Mouse (Mus musculus): ENCODE data around the gene Zfhx3. TPM values are rescaled to one million over a fixed set of nuclear protein-coding genes. Genes with fewer than 3 reads are reported as not detected.
"Not testable (repeated sequence)": the region's sequence is repeated elsewhere in the genome, so short reads cannot be mapped to it uniquely, and the experiment has no call there.

The Zfhx3 gene
- total RNA-seq (2014; rRNA removed) (1.3 and 2.5 TPM in 2 replicates), polyA plus RNA-seq (2012; rRNA removed) (1.5 TPM in 2 replicates)

GRCm38 (mm10) chr8:107941922-107942694 is at the start of gene Zfhx3:
TSS of gene Zfhx3 (plus strand) at chr8:107942644.
- no peaks in the 10 kb centered on the region for H3K79me2 ChIP-seq (ENCODE audit: control insufficient read depth, insufficient read depth, low read length)
- no peak for DNase-seq (ENCODE audit: extremely low read depth, low read depth, low spot score)
- no peak within 1 kb of the TSS for H3K27ac ChIP-seq (replicated peaks; ENCODE audit: insufficient read depth, low read depth, low read length)
- no peak within 1 kb of the TSS for H3K9ac ChIP-seq (ENCODE audit: low read depth, low read length)
- no peak within 1 kb of the TSS for H3K4me3 ChIP-seq (ENCODE audit: insufficient read depth, low read depth, low read length)
- TF ChIP-seq CTCF (IDR thresholded peaks at IDR 0.05; ENCODE audit: low read depth, low read length) (no peak), POLR2A (IDR thresholded peaks at IDR 0.05; ENCODE audit: extremely low read depth, insufficient read depth, low read length) (no peak)
- 30% methylated on average over 11 of the region's 11 CpGs for WGBS
- no peaks in the 10 kb centered on the region for H3K4me1 ChIP-seq (ENCODE audit: control insufficient read depth, insufficient read depth, low read length)
- H3K36me3 ChIP-seq (ENCODE audit: control insufficient read depth, insufficient read depth, low read length), result no peaks in the 10 kb centered on the region
- H3K27me3 ChIP-seq (ENCODE audit: control insufficient read depth, insufficient read depth, low read length), result 0 out of 2 replicates have a peak, but pooled peaks cover 2% of the 10 kb centered on the region

DNA sequence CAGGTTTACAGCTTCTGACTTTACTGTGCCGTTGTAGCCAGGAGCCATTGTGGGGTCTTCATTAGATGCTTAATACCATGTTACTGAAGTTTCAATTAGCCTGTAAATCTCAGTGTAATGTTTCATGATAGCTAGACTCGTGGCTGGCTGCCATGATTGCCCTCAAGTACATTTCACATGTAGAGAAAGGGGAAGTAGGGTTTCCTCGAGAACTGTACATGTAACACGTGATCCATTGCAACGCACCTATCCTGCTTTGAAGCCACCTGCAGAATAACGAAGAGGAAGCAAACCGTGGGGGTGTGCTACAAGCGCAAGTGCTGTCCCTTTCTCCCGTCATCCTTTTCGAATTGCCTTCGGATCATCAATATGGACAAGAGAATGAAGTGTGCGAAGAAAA is 23.5 kb upstream of the Zfhx3 start:
- H3K4me3 ChIP-seq (ENCODE audit: insufficient read depth, low read depth, low read length), result no peak overlapping the region
- WGBS, result 87% methylated on average over 12 of the region's 12 CpGs
- H3K9ac ChIP-seq (ENCODE audit: low read depth, low read length), result no peak overlapping the region

GRCm38 (mm10) chr8:107926149-107926548 is 16.3 kb upstream of the Zfhx3 start:
- Histone ChIP-seq H3K79me2 (ENCODE audit: control insufficient read depth, insufficient read depth, low read length) (no peaks in the 10 kb centered on the region), H3K9ac (ENCODE audit: low read depth, low read length) (no peak overlapping the region), H3K4me1 (ENCODE audit: control insufficient read depth, insufficient read depth, low read length) (no peaks in the 10 kb centered on the region), H3K27me3 (ENCODE audit: control insufficient read depth, insufficient read depth, low read length) (no peaks in the 10 kb centered on the region), H3K36me3 (ENCODE audit: control insufficient read depth, insufficient read depth, low read length) (no peaks in the 10 kb centered on the region), H3K27ac (replicated peaks; ENCODE audit: insufficient read depth, low read depth, low read length) (no peak overlapping the region), H3K4me3 (ENCODE audit: insufficient read depth, low read depth, low read length) (no peak overlapping the region)
- 80% methylated on average over 15 of the region's 15 CpGs for WGBS
- no peak for DNase-seq (ENCODE audit: extremely low read depth, low read depth, low spot score)
- TF ChIP-seq CTCF (IDR thresholded peaks at IDR 0.05; ENCODE audit: low read depth, low read length) (no peak), POLR2A (IDR thresholded peaks at IDR 0.05; ENCODE audit: extremely low read depth, insufficient read depth, low read length) (no peak)

More for the DNA sequence above, 23.5 kb upstream of the Zfhx3 start:
- Histone ChIP-seq H3K79me2 (ENCODE audit: control insufficient read depth, insufficient read depth, low read length) (no peaks in the 10 kb centered on the region), H3K36me3 (ENCODE audit: control insufficient read depth, insufficient read depth, low read length) (no peaks in the 10 kb centered on the region), H3K4me1 (ENCODE audit: control insufficient read depth, insufficient read depth, low read length) (no peaks in the 10 kb centered on the region), H3K27me3 (ENCODE audit: control insufficient read depth, insufficient read depth, low read length) (no peaks in the 10 kb centered on the region), H3K27ac (replicated peaks; ENCODE audit: insufficient read depth, low read depth, low read length) (no peak overlapping the region)
- no peak for TF ChIP-seq POLR2A (IDR thresholded peaks at IDR 0.05; ENCODE audit: extremely low read depth, insufficient read depth, low read length)
- TF ChIP-seq CTCF (IDR thresholded peaks at IDR 0.05; ENCODE audit: low read depth, low read length), result no peak
- DNase-seq (ENCODE audit: extremely low read depth, low read depth, low spot score), result no peak

- H3K4me3 ChIP-seq (ENCODE audit: insufficient read depth, low read depth, low read length), result no peak overlapping the region
- no peaks in the 10 kb centered on the region for H3K79me2 ChIP-seq (ENCODE audit: control insufficient read depth, insufficient read depth, low read length)
- H3K27me3 ChIP-seq (ENCODE audit: control insufficient read depth, insufficient read depth, low read length), result no peaks in the 10 kb centered on the region
- no peak overlapping the region for H3K27ac ChIP-seq (replicated peaks; ENCODE audit: insufficient read depth, low read depth, low read length)
- H3K9ac ChIP-seq (ENCODE audit: low read depth, low read length), result no peak overlapping the region
- no peaks in the 10 kb centered on the region for H3K4me1 ChIP-seq (ENCODE audit: control insufficient read depth, insufficient read depth, low read length)
- no peaks in the 10 kb centered on the region for H3K36me3 ChIP-seq (ENCODE audit: control insufficient read depth, insufficient read depth, low read length)
- no peak for DNase-seq (ENCODE audit: extremely low read depth, low read depth, low spot score)
- TF ChIP-seq POLR2A (IDR thresholded peaks at IDR 0.05; ENCODE audit: extremely low read depth, insufficient read depth, low read length), result no peak
- no peak for TF ChIP-seq CTCF (IDR thresholded peaks at IDR 0.05; ENCODE audit: low read depth, low read length)
- WGBS, result 92% methylated on average over 4 of the region's 4 CpGs
Measured at GRCm38 (mm10) chr8:107936725-107937124, 5.7 kb upstream of the Zfhx3 start.

- not testable (repeated sequence) for H3K79me2 ChIP-seq (ENCODE audit: control insufficient read depth, insufficient read depth, low read length); H3K4me3 ChIP-seq (ENCODE audit: insufficient read depth, low read depth, low read length); H3K27ac ChIP-seq (replicated peaks; ENCODE audit: insufficient read depth, low read depth, low read length); H3K4me1 ChIP-seq (ENCODE audit: control insufficient read depth, insufficient read depth, low read length); H3K9ac ChIP-seq (ENCODE audit: low read depth, low read length); H3K27me3 ChIP-seq (ENCODE audit: control insufficient read depth, insufficient read depth, low read length); DNase-seq (ENCODE audit: extremely low read depth, low read depth, low spot score); H3K36me3 ChIP-seq (ENCODE audit: control insufficient read depth, insufficient read depth, low read length)
- 91% methylated on average over 5 of the region's 5 CpGs for WGBS
Measured at GRCm38 (mm10) chr8:107938231-107938630, 4.2 kb upstream of the Zfhx3 start.

DNA sequence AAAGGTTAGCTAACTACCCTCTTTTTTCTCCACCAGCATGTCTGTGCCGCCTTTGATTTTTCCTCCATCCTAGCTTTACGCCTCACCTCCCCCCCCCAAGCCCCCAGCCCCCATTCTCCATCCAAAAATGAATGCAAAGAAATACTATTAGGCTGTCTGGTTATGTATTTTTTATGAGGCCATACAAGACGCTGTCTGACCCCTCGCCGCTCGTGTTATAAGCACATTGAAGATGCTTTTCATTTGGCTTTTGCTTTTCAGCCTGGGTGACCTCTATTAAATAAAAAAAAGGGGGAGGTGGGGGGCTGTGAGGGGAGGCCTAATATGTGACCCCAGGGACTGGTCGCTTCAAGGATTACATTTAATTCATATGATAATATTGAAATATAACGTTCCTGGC is 2.3 kb upstream of the Zfhx3 start:
- TF ChIP-seq POLR2A (IDR thresholded peaks at IDR 0.05; ENCODE audit: extremely low read depth, insufficient read depth, low read length), result no peak
- TF ChIP-seq CTCF (IDR thresholded peaks at IDR 0.05; ENCODE audit: low read depth, low read length), result no peak
- Histone ChIP-seq H3K4me3 (ENCODE audit: insufficient read depth, low read depth, low read length) (no peak overlapping the region), H3K36me3 (ENCODE audit: control insufficient read depth, insufficient read depth, low read length) (no peaks in the 10 kb centered on the region), H3K9ac (ENCODE audit: low read depth, low read length) (no peak overlapping the region), H3K79me2 (ENCODE audit: control insufficient read depth, insufficient read depth, low read length) (no peaks in the 10 kb centered on the region), H3K4me1 (ENCODE audit: control insufficient read depth, insufficient read depth, low read length) (no peaks in the 10 kb centered on the region), H3K27me3 (ENCODE audit: control insufficient read depth, insufficient read depth, low read length) (0 out of 2 replicates have a peak, but pooled peaks cover 2% of the 10 kb centered on the region), H3K27ac (replicated peaks; ENCODE audit: insufficient read depth, low read depth, low read length) (no peak overlapping the region)
- WGBS, result 89% methylated on average over 8 of the region's 8 CpGs
- DNase-seq (ENCODE audit: extremely low read depth, low read depth, low spot score), result no peak
